Mouse (Mus musculus) olfactory bulb, adult 2 months (tissue): ENCODE data around the gene Morc3. TPM values are rescaled to one million over a fixed set of nuclear protein-coding genes. Genes with fewer than 3 reads are reported as not detected.

Source experiments
- H3K27ac ChIP-seq: fragments of 200-500 bp; 2 replicates; pipeline ENCODE4 v1.5.1; 2012; ENCODE audit warnings: low read depth, low read length; ENCODE audit not compliant: insufficient read depth
- H3K4me1 ChIP-seq: fragments of 200-500 bp; 2 replicates; pipeline ENCODE4 v1.6.1; 2012; ENCODE audit warnings: low read length; ENCODE audit not compliant: control insufficient read depth, insufficient read depth
- H3K4me3 ChIP-seq: fragments of 200-500 bp; 2 replicates; pipeline ENCODE4 v1.5.1; 2012; ENCODE audit warnings: mild to moderate bottlenecking, low read depth, low read length, moderate library complexity; ENCODE audit not compliant: insufficient read depth
- CTCF ChIP-seq: fragments of 200-500 bp; IDR thresholded peaks from 2 replicates; pipeline ENCODE4 v1.5.1; 2012; ENCODE audit warnings: low read depth, mild to moderate bottlenecking, low read length, moderate library complexity; ENCODE audit not compliant: insufficient read depth
- POLR2A ChIP-seq: fragments of 200-500 bp; IDR thresholded peaks from 2 replicates; pipeline ENCODE4 v1.6.1; 2012; ENCODE audit warnings: mild to moderate bottlenecking, low read depth, low read length, moderate library complexity; ENCODE audit not compliant: insufficient read depth
- WGBS: fragments of 180-500 bp; shearing (Covaris S2); methylation state at CpG from one replicate; pipeline ENCODE4 v1.1.7; 2018; 5-methylcytosine and 5-hydroxymethylcytosine counted together
- polyA plus RNA-seq: library from polyadenylated mRNA; stranded (reverse); fragments of >200 nt; gene quantifications from 2 replicates; pipeline ENCODE4 v1.2.4, GENCODE M21; 2012; ENCODE audit warnings: low replicate concordance; ENCODE audit not compliant: missing spikeins, insufficient read depth, insufficient read length

Morc3 gene
- polyA plus RNA-seq, 1 experiment, result not detected

DNA sequence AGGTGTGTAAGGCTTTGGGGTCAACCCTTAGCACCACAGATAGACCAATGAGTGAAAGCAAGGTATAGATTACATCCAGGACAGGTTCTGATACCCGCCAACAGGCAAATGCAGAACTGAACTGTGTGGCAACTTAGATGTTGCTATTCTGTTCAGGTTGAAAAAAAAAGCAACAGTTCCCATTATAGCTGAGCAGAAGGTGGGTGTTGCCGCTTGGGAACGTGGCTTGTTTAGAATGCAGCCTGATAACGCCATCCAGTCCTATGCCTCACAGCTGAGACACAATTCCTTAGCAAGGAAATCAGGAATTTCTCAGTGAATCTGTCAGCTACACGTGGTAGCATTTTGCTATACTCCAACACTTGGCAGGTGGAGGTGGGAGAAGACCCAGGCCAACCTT lies 61.4 kb downstream of the Morc3 start:
- no peak for TF ChIP-seq CTCF
- no peak for TF ChIP-seq POLR2A
- Histone ChIP-seq H3K27ac (no peak overlapping the region), H3K4me1 (no peaks in the 10 kb centered on the region), H3K4me3 (no peak overlapping the region)
- 57% methylated on average over 5 of the region's 5 CpGs for WGBS

DNA sequence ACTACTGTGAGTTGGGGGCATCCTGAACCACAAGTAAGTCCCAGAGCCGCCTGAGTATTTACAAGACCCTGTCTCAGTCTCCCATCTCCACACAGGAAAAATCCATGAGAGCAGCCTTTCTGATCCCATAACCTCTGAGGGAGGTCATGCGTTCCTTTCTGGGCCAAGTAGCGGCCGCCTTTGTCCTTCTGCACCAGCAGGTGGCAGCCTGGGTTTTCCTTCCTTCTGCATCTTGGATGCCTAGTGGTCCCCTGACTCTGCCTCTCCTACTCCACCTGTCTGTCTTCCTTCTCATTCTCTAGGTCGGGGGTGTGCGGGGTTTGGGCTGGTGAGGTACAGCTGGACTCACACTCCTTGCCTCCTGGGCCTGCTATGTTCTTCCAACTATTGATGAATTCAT lies 71.1 kb downstream of the Morc3 start:
- Histone ChIP-seq H3K27ac (no peak overlapping the region), H3K4me3 (no peak overlapping the region), H3K4me1 (no peaks in the 10 kb centered on the region)
- 86% methylated on average over 6 of the region's 6 CpGs for WGBS
- TF ChIP-seq CTCF, result no peak
- TF ChIP-seq POLR2A, result no peak

DNA sequence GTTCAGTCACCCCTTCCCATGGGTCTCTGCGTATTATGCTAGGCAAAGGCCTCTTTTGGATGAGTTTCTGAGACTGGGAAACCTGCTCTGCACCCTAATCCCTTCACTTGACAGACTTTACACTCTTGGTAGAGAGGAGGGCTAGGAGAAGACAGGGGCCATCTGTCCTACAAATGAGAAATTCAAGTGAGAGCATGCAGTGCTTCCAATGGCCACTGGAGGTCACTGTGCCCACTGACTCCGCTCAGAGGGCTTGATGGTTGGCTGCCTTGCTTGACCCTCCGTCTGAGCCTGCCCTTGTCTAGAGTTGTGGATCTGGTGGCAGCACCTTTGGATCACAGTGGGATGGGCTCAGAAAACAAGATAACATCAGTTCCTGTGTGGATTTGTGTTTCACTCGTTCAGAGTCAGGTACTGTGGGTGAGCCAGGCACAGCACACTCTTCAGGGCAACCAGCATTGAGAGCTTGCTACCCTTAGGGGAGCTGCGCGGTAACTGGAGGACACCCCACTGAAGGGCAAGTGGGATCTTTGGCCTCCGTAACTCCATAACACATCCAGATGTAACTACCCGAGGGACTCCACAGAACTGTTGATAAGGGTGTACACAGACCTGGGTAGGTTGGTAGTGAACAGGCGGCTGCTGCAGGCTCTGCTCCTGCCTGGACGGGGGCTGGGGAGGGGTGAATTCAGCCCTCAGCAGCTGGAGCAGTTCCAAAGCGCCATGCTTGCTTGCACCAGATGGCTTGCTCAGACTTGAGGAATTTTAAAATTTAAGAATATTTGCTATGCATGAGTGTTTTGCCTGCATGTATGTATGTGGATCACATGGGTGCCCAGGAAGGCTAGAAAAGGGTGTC lies 74.5 kb downstream of the Morc3 start:
- Histone ChIP-seq H3K4me3 (no peak overlapping the region), H3K27ac (no peak overlapping the region), H3K4me1 (no peaks in the 10 kb centered on the region)
- TF ChIP-seq POLR2A, result no peak
- peak; percentile 47; the same call in 1 of the 2 replicates for TF ChIP-seq CTCF
- 71% methylated on average over 11 of the region's 11 CpGs for WGBS

DNA sequence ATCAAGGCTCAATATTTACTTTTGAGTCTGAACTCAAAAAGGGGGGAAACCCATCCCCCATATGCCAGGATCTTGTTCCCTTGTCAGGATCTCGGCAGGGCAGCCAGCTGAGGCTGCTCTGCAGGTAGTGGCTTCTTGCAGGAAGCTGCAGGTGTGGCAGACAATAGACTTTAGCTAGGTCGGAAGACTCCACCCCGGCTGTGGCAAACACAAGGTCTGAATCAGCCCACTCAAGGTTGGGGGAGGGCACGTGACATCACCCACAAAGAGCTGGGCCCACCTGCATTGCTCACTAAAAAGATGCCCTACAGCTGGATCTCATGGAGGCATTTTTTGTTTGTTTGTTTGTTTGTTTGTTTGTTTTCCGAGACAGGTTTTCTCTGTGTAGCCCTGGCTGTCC lies 75.8 kb downstream of the Morc3 start:
- WGBS, result 87% methylated on average over 5 of the region's 5 CpGs
- TF ChIP-seq CTCF (no peak), POLR2A (no peak)

DNA sequence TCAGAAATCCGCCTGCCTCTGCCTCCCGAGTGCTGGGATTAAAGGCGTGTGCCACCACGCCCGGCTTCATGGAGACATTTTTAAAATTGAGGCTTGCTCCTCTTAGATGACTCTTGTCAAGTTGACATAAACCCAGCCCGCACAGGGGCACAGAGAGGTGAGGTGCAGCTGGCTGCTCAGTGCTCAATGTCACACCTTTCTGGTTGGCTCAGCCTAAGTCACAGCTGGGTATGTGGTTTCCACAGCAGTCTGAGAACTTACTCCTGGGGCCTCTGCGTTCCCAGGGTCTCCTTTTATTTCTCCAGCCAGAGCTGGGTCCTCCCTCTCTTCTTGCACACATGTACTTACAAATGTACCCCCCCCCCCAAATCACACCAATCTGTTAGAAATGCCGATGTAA lies 76.3 kb downstream of the Morc3 start:
- no peaks in the 10 kb centered on the region for H3K4me1 ChIP-seq
- 94% methylated on average over 8 of the region's 8 CpGs for WGBS
- no peak overlapping the region for H3K4me3 ChIP-seq
- H3K27ac ChIP-seq, result no peak overlapping the region
- TF ChIP-seq CTCF (no peak), POLR2A (no peak)

More for the DNA sequence above, 75.8 kb downstream of the Morc3 start:
- H3K4me3 ChIP-seq, result no peak overlapping the region
- H3K4me1 ChIP-seq, result no peaks in the 10 kb centered on the region
- no peak overlapping the region for H3K27ac ChIP-seq

DNA sequence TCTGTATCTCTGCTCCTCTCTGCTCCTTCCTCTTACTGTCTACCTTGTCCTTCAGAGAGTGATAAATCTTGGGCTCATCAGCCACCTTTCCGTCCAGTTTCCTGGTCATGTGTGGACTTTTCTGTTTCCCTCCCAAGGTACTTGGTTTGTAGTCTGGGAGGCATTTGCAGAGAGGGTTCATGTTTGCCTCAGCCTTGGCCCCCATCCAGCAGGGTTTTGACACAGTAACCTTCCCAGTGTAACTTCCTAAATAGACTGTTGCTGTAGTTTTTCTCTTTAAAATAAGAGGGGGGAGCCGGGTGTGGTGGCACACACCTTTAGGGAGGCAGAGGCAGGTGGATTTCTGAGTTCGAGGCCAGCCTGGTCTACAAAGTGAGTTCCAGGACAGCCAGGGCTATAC lies 78.0 kb downstream of the Morc3 start:
- H3K4me1 ChIP-seq, result no peaks in the 10 kb centered on the region
- WGBS, result 89% methylated on average over 3 of the region's 3 CpGs
- TF ChIP-seq POLR2A (no peak), CTCF (no peak)
- H3K4me3 ChIP-seq, result no peak overlapping the region
- no peak overlapping the region for H3K27ac ChIP-seq

DNA sequence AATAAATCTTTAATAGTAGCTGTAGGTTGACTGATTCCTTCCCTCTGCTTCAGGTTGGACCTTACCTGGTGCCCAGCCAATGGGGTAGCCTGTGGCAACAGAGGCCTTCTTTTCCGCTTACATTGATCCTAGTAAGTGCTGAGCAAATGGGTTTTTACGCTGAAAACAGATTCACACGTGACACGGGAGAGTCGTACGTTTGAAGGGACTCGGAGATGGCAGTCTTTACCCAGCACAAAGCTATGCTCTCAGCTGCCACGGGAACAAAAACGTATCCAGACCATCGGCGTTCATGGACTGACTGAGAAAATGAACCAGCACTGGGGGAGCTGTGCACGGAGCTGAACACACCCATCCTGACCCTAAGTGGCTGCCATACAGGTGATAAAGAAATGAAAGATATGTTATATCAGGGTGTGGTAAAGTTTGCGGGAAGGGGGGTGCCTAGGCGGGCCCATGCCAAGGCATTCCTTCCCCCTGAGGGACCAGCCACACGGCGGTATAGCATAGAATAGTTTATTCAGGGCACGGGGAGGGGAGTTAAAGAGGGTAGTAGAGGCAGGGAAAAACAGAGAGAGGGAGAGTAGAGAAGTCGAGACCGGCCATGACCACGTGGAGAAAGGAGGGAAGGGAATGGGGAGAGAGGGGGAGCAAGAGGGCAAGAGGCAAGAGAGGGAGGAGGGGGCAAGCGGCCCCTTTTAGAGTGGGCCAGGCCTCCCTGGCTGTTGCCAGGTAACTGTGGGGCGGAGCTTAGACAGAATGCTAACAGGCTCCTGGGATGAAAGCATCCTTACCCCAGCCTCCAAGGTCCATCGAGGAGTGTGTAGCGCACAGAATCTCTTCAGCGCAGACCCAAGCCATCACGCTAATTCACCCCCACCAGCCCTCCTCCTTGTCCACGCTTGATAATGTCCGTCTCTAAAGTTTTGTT lies 79.1 kb downstream of the Morc3 start:
- WGBS, result 76% methylated on average over 28 of the region's 28 CpGs
- Histone ChIP-seq H3K27ac (no peak overlapping the region), H3K4me1 (no peaks in the 10 kb centered on the region), H3K4me3 (no peak overlapping the region)
- TF ChIP-seq CTCF, result no peak
- TF ChIP-seq POLR2A, result no peak

DNA sequence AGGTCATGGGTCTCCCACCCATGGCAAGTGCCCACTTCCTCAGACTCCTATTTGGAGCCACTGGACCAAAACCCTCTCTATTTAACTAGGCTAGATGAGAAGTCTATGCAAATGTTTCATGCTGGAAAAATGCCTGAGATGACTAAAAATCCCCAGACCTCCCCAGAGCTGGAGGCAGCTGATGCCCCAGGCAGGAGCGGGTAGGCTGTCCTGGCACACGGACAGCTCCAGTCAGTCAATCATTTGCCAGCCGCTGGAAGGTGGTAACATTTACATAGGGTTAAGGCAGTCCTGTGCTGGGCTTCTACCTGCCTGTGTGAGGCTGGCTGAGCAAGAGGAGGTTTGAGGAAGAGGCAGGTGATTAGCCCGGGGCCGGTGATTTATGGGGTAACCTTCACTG lies 80.2 kb downstream of the Morc3 start:
- TF ChIP-seq CTCF, result no peak
- no peak for TF ChIP-seq POLR2A
- Histone ChIP-seq H3K27ac (no peak overlapping the region), H3K4me1 (no peaks in the 10 kb centered on the region), H3K4me3 (no peak overlapping the region)
- 62% methylated on average over 5 of the region's 5 CpGs for WGBS

DNA sequence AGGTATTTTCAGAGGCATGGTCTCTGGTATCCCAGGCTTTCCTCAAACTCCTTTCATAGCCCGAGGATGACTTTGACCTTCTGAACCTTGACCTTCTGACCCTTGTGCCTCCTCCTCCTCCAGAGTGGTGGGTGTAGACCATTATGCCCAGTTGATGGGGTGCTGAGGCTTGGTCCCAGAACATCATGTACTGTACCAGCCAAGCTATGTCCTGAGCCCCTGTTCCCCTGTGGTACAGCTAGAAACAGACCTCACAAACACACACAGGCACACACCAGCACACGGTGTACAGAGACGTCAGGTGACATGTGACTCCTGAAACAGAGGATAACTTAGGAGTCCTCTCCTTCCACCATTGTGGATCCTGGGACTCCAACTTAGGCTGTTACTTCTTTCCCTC lies 80.9 kb downstream of the Morc3 start:
- H3K4me1 ChIP-seq, result no peaks in the 10 kb centered on the region
- H3K4me3 ChIP-seq, result no peak overlapping the region
- no peak overlapping the region for H3K27ac ChIP-seq
- TF ChIP-seq CTCF, result no peak
- TF ChIP-seq POLR2A, result no peak
- WGBS, result 83% methylated on average over 3 of the region's 3 CpGs
